Mouse (Mus musculus): ENCODE measurements at regions not wholly inside any gene's neighbourhood (a gene's known extent, or its start where the extent isn't known, plus 50 kb on each side); places are given as distances from the start of the nearest gene placed in this dataset.

- DNase-seq, result no peak
Measured at GRCm38 (mm10) chr2:173368899-173369298, 92.6 kb upstream of the Pmepa1 start.

DNA sequence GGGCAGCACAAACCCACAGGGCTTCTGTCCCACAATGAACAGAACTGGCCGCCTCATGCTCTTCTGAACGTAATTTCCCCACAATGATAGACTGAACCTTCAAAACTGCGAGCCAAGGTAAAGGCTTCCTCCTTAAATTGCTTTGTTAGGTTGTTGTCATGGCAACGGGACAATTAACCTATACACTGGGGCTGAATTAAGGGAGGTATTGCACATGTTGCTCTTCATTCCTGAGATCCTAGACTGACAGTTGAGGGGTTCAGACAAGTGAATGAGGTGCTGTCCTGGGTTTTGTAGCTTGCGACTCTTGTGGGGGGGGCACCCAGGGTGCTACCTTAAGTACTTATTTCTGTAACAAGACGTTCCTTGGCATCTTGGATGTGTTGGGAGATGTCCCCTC lies 100.6 kb upstream of the Pmepa1 start:
- DNase-seq, result no peak

DNA sequence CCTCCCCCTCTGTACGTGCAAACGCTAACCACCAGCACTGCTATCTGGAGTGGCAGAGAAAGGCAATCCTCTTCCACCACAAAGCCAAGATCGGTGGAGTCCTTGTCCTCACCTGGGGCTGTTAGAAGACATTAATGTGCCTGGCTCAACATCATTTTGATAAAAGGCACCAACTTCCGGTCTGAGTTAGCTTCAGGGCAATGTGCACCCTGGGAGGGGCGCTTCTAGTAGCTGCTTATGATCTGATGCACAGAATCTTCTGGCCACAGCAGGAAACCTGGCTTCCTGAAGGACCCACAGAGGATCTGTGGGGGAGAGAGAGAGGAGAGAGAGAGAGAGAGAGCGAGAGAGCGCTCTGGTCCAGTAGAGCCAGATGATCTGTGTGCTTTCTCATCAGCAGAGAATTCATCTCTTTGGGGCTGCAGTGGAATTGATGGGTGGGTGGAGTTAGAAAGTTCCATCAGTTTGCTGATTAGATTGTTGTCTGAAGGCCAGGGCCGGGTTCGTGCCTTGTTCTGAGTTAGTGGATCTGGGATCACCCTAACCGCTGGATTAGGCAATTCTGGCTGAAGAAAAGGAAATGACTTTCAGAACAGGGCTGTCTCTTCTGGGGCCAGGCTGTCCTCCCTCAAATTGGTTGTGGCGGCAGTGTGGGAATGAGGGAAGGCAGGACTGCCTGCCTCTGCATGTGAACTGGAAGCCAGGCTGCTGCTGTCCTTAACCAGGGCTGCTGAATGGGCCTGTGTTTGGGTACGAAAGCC lies 101.3 kb upstream of the Pmepa1 start:
- DNase-seq, result peak; percentile 67

GRCm38 (mm10) chr2:173379736-173380135 lies 103.4 kb upstream of the Pmepa1 start:
- no peak for DNase-seq

DNA sequence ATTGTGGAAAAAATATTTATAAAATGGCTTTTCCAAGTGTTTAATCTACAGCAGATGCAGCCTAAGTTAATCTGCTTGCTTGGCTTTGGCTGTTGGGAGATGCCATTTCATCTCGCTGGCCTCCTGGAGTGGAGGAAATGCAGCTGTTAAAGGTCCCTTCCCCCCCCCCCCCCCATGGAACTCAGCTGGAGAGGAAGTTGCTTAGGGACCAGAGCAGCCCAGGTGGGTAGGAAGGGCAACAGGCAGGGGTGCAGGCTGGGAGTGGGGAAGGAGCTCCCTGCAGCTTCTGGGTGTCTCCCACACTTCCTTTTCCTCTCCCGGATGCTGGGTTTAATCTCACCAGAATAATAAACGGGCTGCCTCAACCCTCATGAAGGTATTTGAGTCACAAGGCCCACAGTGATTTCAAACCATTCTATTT lies 104.0 kb upstream of the Pmepa1 start:
- no peak for DNase-seq

DNA sequence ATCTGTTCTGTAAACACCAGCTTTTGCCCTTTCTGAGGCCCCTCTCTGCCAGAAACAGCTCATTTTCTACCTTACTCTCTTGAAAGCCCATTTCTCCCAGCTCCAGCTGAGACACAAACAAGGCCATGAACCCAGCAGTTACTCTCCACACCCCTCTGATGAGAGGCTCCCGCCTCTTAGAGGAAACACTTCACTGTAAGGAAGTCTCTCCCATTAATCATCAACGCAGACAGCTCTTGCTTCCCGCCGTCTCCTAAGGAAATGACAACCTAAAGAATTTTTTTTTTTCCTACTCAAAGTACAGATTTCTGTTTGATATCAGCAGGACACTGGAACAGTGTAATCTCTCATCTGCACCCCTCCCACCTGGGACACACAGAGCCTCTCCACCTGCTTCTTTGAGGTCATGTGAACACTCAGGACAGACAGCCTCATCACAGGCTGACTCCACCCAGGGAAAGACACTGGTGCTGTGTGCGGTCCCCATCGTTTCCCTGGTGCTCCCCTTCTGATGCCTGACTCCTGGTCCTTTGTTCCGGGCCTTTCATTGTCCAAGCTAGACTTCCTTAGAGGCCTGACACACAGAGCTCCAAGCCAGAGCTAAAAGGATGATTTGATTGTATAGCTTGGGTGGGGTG lies 106.0 kb upstream of the Pmepa1 start:
- DNase-seq, result no peak

DNA sequence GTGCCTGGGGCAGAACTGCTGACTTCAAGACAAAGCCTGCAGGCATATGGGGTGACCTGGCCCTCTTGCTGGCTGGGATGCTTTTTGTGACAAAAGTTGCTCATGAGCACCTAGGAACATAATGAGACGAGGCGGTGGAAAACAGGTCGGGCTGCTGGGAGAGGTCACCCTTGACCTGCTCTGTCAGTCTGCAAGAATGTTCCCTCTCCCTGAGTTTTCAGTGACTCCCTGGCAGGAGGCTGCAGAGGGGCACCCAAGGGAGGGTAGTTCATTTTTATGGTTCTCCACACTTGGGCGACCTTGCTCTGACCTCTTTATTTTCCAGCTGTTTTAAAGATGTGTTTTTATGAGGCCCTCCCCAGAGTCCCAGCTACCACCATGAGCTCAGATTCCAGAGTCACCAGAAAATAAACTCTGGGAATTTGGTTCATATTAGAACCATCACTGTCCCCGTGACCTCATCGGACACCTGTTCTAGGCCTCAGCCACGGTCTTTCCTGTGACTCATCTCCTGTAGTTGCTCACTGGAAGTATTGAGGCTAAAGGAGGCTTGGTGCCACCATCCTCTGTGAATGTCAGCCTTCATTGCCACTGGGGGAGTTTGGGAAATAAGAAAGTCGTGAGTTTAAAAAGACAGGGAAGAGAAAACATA lies 108.7 kb upstream of the Pmepa1 start:
- no peak for DNase-seq

DNA sequence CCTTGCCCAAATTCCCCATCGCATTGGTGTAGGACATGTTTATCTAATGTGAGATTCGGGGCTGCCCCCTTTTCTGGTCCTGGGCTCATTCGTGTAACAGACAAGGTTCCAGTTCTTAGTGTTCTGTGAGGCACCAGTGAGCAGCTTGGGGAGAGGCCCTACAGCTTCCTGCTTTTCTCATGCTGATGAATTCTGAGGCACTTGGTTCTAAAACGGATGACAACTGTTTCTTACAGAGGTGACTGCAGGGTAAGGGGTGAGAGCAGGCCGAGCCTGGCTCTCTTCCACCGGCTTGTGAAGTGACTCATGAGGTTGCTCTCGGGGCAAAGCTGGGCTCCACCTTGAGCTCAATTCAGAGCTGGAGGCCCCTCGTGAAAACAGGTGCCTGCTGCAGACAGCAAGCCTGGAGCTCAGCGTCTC lies 109.4 kb upstream of the Pmepa1 start:
- no peak for DNase-seq

- no peak for DNase-seq
Measured at GRCm38 (mm10) chr2:173388140-173388539, 111.8 kb upstream of the Pmepa1 start.

DNA sequence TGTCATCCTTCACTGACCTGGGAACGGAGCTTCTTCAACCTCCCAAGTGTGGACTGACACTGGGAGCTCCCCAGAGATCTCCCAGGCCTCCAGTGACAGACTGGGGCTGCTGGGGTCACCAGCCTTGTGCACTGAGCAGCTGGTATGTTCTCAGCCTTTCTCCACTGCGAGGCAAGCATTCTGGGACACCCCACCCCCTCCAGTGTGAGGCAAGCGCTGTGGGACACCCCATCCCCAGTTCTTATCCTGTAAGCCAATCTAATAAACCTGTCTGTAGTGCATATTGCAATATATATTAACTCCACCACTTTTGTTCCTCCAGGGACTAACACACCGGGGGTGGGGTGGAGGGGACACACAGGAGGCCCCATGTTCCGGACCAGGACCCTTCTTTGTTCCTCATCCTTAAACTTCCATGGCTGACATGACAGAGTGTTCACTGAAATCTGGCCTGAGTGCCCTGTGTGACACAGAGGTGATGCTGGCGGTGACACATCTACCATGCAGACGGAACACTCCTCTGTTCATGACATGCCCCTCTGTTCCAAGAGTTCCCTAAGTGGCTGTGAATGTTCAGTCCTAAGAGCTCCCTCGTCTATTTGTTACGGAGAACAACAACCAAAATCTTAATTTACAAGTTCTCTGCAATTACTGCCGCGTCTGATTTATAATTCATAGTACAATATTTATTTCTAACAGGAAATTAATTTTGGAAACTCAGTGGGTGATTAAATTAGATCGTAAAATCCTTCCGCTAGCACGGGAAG lies 116.4 kb upstream of the Pmepa1 start:
- no peak for DNase-seq

- DNase-seq, result no peak
Measured at GRCm38 (mm10) chr2:173393324-173393592, 116.9 kb upstream of the Pmepa1 start.

DNA sequence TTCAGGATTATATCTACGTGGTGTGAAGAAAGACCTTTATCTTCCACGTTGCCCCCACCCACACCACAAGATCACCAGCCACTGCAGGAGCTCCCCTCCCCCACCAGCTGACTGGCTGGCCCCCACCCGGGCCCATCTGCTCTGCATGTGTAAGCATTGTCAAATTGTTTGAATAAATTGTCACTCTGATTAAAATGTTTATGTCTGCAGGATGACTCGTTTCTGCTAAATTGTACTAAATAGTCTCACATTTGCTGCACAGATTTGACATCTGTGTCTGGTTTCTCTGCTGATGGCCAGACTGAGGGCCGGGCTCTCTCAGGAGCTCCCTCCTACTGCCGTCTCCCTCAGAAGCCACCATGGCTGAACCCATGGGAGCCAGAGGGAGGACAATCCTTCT lies 119.2 kb upstream of the Pmepa1 start:
- DNase-seq, result no peak

DNA sequence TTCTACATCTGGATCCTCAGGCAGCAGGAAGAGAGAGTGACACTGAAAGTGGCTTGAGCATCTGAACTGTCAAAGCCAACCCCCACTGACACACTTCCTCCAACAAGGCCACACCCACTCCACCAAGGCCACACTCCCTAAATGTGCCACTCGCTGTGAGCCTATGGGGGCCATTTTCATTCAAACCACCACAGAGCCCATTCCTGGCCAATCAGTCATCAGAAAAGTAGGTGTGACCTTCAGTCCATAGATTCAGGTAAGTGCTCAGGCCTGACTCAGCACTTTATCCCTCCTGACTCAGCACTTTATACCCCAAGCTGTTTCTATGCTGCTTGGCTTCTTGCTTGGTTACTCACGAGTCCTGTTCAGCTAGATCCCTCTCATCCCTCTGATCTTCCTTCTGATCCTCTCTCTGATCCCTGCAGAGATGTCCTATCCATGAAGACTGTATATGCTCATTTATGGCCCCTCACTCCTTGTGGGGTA lies 121.6 kb upstream of the Pmepa1 start:
- no peak for DNase-seq

- DNase-seq, result no peak
Measured at GRCm38 (mm10) chr2:173405629-173406028, 116.8 kb upstream of the 1700021F07Rik start.

DNA sequence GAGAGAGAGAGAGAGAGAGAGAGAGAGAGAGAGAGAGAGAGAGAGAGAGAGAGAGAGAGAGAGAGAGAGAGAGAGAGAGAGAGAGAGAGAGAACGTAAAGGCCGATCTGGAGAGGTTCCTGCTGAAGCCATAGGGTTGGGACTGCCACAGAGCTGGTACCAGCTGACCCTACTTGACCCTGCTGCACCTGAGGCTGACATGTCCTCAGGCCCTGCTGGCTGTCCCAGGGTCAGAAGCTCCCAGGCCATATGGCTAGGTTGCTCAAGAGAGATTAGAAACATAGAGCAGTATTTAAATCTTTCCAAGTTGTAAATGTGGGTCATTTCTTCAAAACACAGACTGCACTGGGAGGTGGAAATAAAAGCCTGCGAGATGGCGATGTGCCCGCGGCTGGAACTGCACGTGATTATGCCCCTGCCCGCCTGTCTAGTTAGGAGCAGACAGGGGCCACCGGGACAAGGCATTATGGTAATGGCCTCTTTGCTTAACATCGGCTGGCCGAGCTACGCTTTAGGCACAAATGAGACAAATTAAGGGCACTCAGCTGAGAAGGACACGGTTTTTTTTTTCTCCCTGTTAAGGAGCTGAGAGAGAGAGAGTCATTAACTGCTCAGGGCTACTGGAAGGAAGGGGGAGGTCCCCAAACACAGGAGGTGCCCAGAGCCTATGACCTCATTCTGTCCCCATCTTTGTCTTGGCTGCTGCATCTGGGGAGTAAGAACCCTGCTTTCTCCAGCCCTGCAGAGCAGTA lies 115.9 kb upstream of the 1700021F07Rik start:
- DNase-seq, result no peak

DNA sequence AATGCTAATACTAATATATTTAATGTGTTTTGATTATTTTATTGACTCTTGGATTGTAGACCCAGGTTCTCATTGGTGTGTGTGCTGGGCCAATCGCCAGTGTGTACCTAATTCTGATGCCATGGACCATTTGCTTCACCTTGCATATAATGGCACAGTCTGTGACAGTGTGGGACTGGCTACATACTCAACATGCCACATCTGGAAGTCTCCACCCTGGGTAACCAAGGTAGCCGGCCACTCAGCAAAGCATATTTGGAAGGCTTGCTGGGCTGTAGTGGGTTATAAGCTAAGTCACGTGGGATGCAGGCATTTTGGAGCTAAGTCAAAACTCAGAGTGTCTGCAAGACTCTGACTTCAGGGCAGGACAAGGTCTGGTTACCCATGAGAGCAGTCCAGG lies 115.3 kb upstream of the 1700021F07Rik start:
- peak; percentile 53 for DNase-seq

DNA sequence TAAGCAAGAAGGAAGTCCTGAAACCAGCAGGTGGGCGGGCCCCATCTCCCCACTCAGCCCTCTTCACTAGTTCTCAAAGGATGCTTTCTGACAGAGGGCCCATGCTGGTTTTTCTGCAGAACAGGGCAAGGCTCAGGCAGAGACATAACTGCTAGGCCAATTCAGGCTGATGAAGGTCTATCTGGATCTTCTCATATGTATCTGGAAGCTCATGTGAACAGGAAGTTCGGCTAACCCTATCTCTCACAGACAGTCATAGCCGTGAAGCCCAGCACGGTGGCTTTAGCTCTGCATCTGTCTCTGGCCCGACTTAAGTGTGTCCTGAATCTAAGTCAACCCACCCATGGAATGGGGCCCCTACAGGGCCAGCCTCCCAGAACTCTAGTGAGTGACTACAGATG lies 113.7 kb upstream of the 1700021F07Rik start:
- no peak for DNase-seq

DNA sequence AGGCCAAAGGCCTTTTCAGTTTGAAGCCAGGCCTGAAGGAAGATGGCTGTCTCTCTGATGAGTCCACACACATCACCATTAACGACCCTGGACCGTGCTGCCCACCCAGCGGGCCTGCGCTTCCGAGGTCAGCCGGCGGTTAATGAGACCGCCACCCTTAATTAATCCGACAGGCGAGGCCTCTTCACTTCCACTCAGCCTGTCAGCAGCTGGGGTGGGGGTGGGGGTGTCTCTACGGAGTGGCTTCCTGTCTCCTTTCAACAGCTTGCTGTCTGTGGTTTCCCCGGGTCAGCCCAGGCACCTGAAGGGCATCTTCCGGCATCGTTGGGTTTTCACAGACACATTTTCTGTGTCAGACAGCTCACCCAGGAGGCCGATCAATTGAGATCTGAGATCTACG lies 113.0 kb upstream of the 1700021F07Rik start:
- no peak for DNase-seq

GRCm38 (mm10) chr2:173413906-173414656 lies 108.3 kb upstream of the 1700021F07Rik start:
- peak; percentile 41 for DNase-seq

- no peak for DNase-seq
Measured at GRCm38 (mm10) chr2:173415429-173415828, 107.0 kb upstream of the 1700021F07Rik start.

GRCm38 (mm10) chr2:173416921-173417320 lies 105.5 kb upstream of the 1700021F07Rik start:
- DNase-seq, result no peak

- DNase-seq, result no peak
Measured at GRCm38 (mm10) chr2:173418951-173419350, 103.4 kb upstream of the 1700021F07Rik start.
